Mouse (Mus musculus): ENCODE measurements around the gene Inpp5d. TPM values are rescaled to one million over a fixed set of nuclear protein-coding genes. Genes with fewer than 3 reads are reported as not detected.

Gene Inpp5d
- total and polyA plus RNA-seq, 2 experiments from 2014 or later, result 3.1 to 6.4 TPM

GRCm38 (mm10) chr1:87637121-87637877 lies 17.2 kb downstream of the Inpp5d start:
- Histone ChIP-seq H3K4me3 (ENCODE audit: low read depth, low read length) (no peak overlapping the region), H3K27me3 (ENCODE audit: insufficient read depth, low read length) (no peaks in the 10 kb centered on the region), H3K9me3 (ENCODE audit: low read length) (no peaks in the 10 kb centered on the region), H3K4me1 (ENCODE audit: insufficient read depth, low read length) (no peaks in the 10 kb centered on the region), H3K9ac (replicated peaks; ENCODE audit: low read length, poor library complexity, severe bottlenecking) (no peak overlapping the region), H3K4me2 (ENCODE audit: low read depth, low read length, poor library complexity, severe bottlenecking) (no peak overlapping the region), H3K27ac (ENCODE audit: low read depth, low read length) (no peak overlapping the region), H3K36me3 (ENCODE audit: insufficient read depth, low read length) (no peaks in the 10 kb centered on the region)
- WGBS, result 84% methylated on average over 4 of the region's 4 CpGs
- no peak for TF ChIP-seq CTCF (IDR thresholded peaks at IDR 0.05)
- DNase-seq (ENCODE audit: low spot score), result no peak
- no peak for ATAC-seq (ENCODE audit: low FRiP score)

- Histone ChIP-seq H3K27me3 (ENCODE audit: insufficient read depth, low read length) (no peaks in the 10 kb centered on the region), H3K4me1 (ENCODE audit: insufficient read depth, low read length) (no peaks in the 10 kb centered on the region), H3K9me3 (ENCODE audit: low read length) (no peaks in the 10 kb centered on the region), H3K27ac (ENCODE audit: low read depth, low read length) (no peak overlapping the region), H3K36me3 (ENCODE audit: insufficient read depth, low read length) (no peaks in the 10 kb centered on the region), H3K4me3 (ENCODE audit: low read depth, low read length) (no peak overlapping the region), H3K9ac (replicated peaks; ENCODE audit: low read length, poor library complexity, severe bottlenecking) (no peak overlapping the region), H3K4me2 (ENCODE audit: low read depth, low read length, poor library complexity, severe bottlenecking) (no peak overlapping the region)
- WGBS, result 93% methylated on average over 4 of the region's 4 CpGs
- ATAC-seq (ENCODE audit: low FRiP score) (no peak), DNase-seq (ENCODE audit: low spot score) (no peak)
- no peak for TF ChIP-seq CTCF (IDR thresholded peaks at IDR 0.05)
Observed at GRCm38 (mm10) chr1:87637878-87638600, 17.9 kb downstream of the Inpp5d start.

- TF ChIP-seq CTCF (IDR thresholded peaks at IDR 0.05), result no peak
- ATAC-seq (ENCODE audit: low FRiP score), result no peak
- DNase-seq (ENCODE audit: low spot score), result no peak
Observed at GRCm38 (mm10) chr1:87639724-87640123, 19.6 kb downstream of the Inpp5d start.

GRCm38 (mm10) chr1:87640165-87640661 lies 20.1 kb downstream of the Inpp5d start:
- no peaks in the 10 kb centered on the region for H3K9me3 ChIP-seq (ENCODE audit: low read length)
- H3K27me3 ChIP-seq (ENCODE audit: insufficient read depth, low read length), result no peaks in the 10 kb centered on the region
- H3K36me3 ChIP-seq (ENCODE audit: insufficient read depth, low read length), result no peaks in the 10 kb centered on the region
- no peak for TF ChIP-seq CTCF (IDR thresholded peaks at IDR 0.05)
- H3K9ac ChIP-seq (replicated peaks; ENCODE audit: low read length, poor library complexity, severe bottlenecking), result no peak overlapping the region
- H3K4me1 ChIP-seq (ENCODE audit: insufficient read depth, low read length), result no peaks in the 10 kb centered on the region
- H3K27ac ChIP-seq (ENCODE audit: low read depth, low read length), result no peak overlapping the region
- DNase-seq (ENCODE audit: low spot score) (no peak), ATAC-seq (ENCODE audit: low FRiP score) (no peak; the same call in 1 of the 2 replicates)
- H3K4me3 ChIP-seq (ENCODE audit: low read depth, low read length), result no peak overlapping the region
- no peak overlapping the region for H3K4me2 ChIP-seq (ENCODE audit: low read depth, low read length, poor library complexity, severe bottlenecking)
- WGBS, result 79% methylated on average over 17 of the region's 17 CpGs

More at GRCm38 (mm10) chr1:87639724-87640123, 19.6 kb downstream of the Inpp5d start:
- Histone ChIP-seq H3K36me3 (ENCODE audit: insufficient read depth, low read length) (no peaks in the 10 kb centered on the region), H3K4me3 (ENCODE audit: low read depth, low read length) (no peak overlapping the region), H3K27ac (ENCODE audit: low read depth, low read length) (no peak overlapping the region), H3K9ac (replicated peaks; ENCODE audit: low read length, poor library complexity, severe bottlenecking) (no peak overlapping the region), H3K4me2 (ENCODE audit: low read depth, low read length, poor library complexity, severe bottlenecking) (no peak overlapping the region), H3K27me3 (ENCODE audit: insufficient read depth, low read length) (no peaks in the 10 kb centered on the region), H3K4me1 (ENCODE audit: insufficient read depth, low read length) (no peaks in the 10 kb centered on the region), H3K9me3 (ENCODE audit: low read length) (no peaks in the 10 kb centered on the region)
- 89% methylated on average over 8 of the region's 8 CpGs for WGBS

- Histone ChIP-seq H3K4me2 (ENCODE audit: low read depth, low read length, poor library complexity, severe bottlenecking) (no peak overlapping the region), H3K9me3 (ENCODE audit: low read length) (no peaks in the 10 kb centered on the region), H3K27me3 (ENCODE audit: insufficient read depth, low read length) (no peaks in the 10 kb centered on the region), H3K4me1 (ENCODE audit: insufficient read depth, low read length) (no peaks in the 10 kb centered on the region), H3K36me3 (ENCODE audit: insufficient read depth, low read length) (no peaks in the 10 kb centered on the region), H3K9ac (replicated peaks; ENCODE audit: low read length, poor library complexity, severe bottlenecking) (no peak overlapping the region), H3K27ac (ENCODE audit: low read depth, low read length) (no peak overlapping the region), H3K4me3 (ENCODE audit: low read depth, low read length) (no peak overlapping the region)
- WGBS, result 87% methylated on average over 7 of the region's 7 CpGs
- TF ChIP-seq CTCF (IDR thresholded peaks at IDR 0.05), result no peak
- ATAC-seq (ENCODE audit: low FRiP score), result no peak
- DNase-seq (ENCODE audit: low spot score), result no peak
Observed at GRCm38 (mm10) chr1:87643016-87643415, 22.9 kb downstream of the Inpp5d start.

GRCm38 (mm10) chr1:87645041-87645440 lies 24.9 kb downstream of the Inpp5d start:
- H3K4me1 ChIP-seq (ENCODE audit: insufficient read depth, low read length), result no peaks in the 10 kb centered on the region
- H3K9me3 ChIP-seq (ENCODE audit: low read length), result no peaks in the 10 kb centered on the region
- no peaks in the 10 kb centered on the region for H3K27me3 ChIP-seq (ENCODE audit: insufficient read depth, low read length)
- DNase-seq (ENCODE audit: low spot score) (peak; percentile 40), ATAC-seq (ENCODE audit: low FRiP score) (no peak)
- no peaks in the 10 kb centered on the region for H3K36me3 ChIP-seq (ENCODE audit: insufficient read depth, low read length)
- no peak overlapping the region for H3K27ac ChIP-seq (ENCODE audit: low read depth, low read length)
- no peak overlapping the region for H3K4me3 ChIP-seq (ENCODE audit: low read depth, low read length)
- TF ChIP-seq CTCF (IDR thresholded peaks at IDR 0.05), result no peak
- H3K9ac ChIP-seq (replicated peaks; ENCODE audit: low read length, poor library complexity, severe bottlenecking), result no peak overlapping the region
- H3K4me2 ChIP-seq (ENCODE audit: low read depth, low read length, poor library complexity, severe bottlenecking), result no peak overlapping the region
- 70% methylated on average over 7 of the region's 7 CpGs for WGBS

Measured in midbrain, postnatal 0 days (tissue).